7 mouse cellular contexts compared by ENCODE assay signal in the genomic region with DNA sequence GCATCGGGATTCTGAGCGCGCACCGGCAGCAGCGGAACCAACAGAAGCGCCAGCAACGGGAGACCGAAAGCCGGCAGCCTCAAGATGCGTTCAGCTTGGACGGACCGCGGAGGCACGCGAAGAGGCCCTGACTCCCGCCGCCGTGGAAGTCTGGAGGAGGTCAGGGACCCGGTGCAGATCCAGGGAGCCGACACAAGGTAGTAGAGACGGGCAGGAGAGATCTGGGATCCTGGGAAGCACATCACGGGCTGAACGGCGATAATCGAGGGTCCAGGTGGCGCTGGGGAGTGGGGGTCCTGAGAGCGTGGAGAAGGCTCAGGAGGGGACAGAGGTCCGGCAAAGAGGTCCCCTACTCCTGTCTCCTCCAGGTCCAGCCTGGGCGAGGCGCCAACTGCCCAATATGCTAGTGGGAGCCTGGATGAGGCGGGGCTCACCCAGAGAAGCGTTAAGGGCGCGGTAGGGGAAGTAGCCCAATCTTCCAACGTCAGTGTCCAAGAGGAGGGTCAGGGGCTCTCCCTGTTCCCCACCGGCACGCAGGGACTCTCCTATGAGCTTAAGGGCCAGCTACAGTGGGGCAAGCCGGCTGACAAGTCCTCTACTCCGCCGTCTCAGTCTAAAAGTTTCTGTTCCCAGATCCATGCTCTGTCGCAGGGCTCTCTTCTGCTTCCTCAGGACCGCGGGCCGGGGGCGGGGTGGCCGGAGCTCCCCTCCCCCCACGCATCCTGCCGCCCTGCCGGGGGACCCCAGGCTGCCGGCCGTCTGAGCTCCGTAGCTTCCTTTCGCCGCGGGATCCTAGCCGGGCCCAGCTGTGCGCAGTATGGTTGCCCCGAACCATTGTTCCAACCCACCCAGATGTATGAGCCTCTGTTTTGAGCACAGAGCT. TPM values are rescaled to one million over a fixed set of nuclear protein-coding genes. Genes with fewer than 3 reads are reported as not detected.
DNase-seq lines count a peak whose midpoint lies in the region; ATAC-seq and TF ChIP-seq lines count a peak whose summit lies in the region.

Gene Mmp25, minus strand, starts transcription at position 665 of the 883 bp plus-strand sequence.

- H3K9me3 ChIP-seq in forebrain, embryonic 14.5 days (replicated peaks; ENCODE audit: control insufficient read depth, low read length): no peaks in the 10 kb centered on the region
- no peaks in the 10 kb centered on the region for H3K9me3 ChIP-seq in limb, embryonic 12.5 days
- H3K9me3 ChIP-seq in neural tube, embryonic 14.5 days (ENCODE audit: control insufficient read depth, low read length): no peaks in the 10 kb centered on the region

- ATAC-seq in forebrain, embryonic 14.5 days: 0 out of 2 replicates have a peak, but pooled peaks have one; percentile 15
- no peak; the same call in 1 of the 2 replicates for ATAC-seq in limb, embryonic 12.5 days (ENCODE audit: insufficient number of reproducible peaks, insufficient read depth, low FRiP score, low TSS enrichment, low read depth)
- ATAC-seq in neural tube, embryonic 14.5 days (ENCODE audit: low read depth): peak; percentile 28; the same call in 1 of the 2 replicates

- H3K27ac ChIP-seq in testis, adult 2 months (ENCODE audit: control insufficient read depth, insufficient read depth, low read depth, low read length): no peak within 1 kb of the TSS
- H3K27ac ChIP-seq in forebrain, embryonic 14.5 days (ENCODE audit: low read depth, low read length): no peak within 1 kb of the TSS
- no peak within 1 kb of the TSS for H3K27ac ChIP-seq in limb, embryonic 12.5 days
- H3K27ac ChIP-seq in neural tube, embryonic 14.5 days (ENCODE audit: low read depth, low read length): no peak within 1 kb of the TSS

- DNase-seq in testis, postnatal 14 days (ENCODE audit: low spot score): no peak
- DNase-seq in forebrain, embryonic 14.5 days (ENCODE audit: low spot score): peak; percentile 13
- no peak for DNase-seq in left cerebral cortex, postnatal 36 days (ENCODE audit: low spot score in 2 of 2)
- no peak for DNase-seq in left cerebral cortex, adult 18-20 months (ENCODE audit: low spot score in 2 of 2)

- H3K9ac ChIP-seq in forebrain, embryonic 14.5 days (ENCODE audit: low read length): peak within 1 kb of the TSS; percentile 48
- H3K9ac ChIP-seq in limb, embryonic 12.5 days (replicated peaks): peak within 1 kb of the TSS; percentile 64
- H3K9ac ChIP-seq in neural tube, embryonic 14.5 days (replicated peaks; ENCODE audit: low read depth, low read length): peak within 1 kb of the TSS; percentile 28

- intact Hi-C loops in left cerebral cortex, postnatal 36 days (cut with DNase I): no loop called here

- peak within 1 kb of the TSS; percentile 32 for H3K4me3 ChIP-seq in testis, adult 2 months (ENCODE audit: control insufficient read depth, low read depth, low read length)
- H3K4me3 ChIP-seq in forebrain, embryonic 14.5 days (ENCODE audit: low read depth, low read length): peak within 1 kb of the TSS; percentile 30
- H3K4me3 ChIP-seq in limb, embryonic 12.5 days (replicated peaks): peak within 1 kb of the TSS; percentile 50
- H3K4me3 ChIP-seq in neural tube, embryonic 14.5 days (ENCODE audit: low read depth, low read length): peak within 1 kb of the TSS; percentile 32

- H3K36me3 ChIP-seq in testis, adult 2 months (ENCODE audit: control insufficient read depth, insufficient read depth, low read length): no peaks in the 10 kb centered on the region
- no peaks in the 10 kb centered on the region for H3K36me3 ChIP-seq in forebrain, embryonic 14.5 days (ENCODE audit: control insufficient read depth, insufficient read depth, low read length)
- H3K36me3 ChIP-seq in limb, embryonic 12.5 days: no peaks in the 10 kb centered on the region
- H3K36me3 ChIP-seq in neural tube, embryonic 14.5 days (ENCODE audit: control insufficient read depth, insufficient read depth, low read length): no peaks in the 10 kb centered on the region

- no peak for TF ChIP-seq POLR2A in testis, adult 2 months (IDR thresholded peaks at IDR 0.05; ENCODE audit: control insufficient read depth, low read depth, low read length)

- H3K4me2 ChIP-seq in forebrain, embryonic 14.5 days (ENCODE audit: low read length): peak within 1 kb of the TSS; percentile 58
- peak within 1 kb of the TSS; percentile 87 for H3K4me2 ChIP-seq in limb, embryonic 12.5 days
- peak within 1 kb of the TSS; percentile 70 for H3K4me2 ChIP-seq in neural tube, embryonic 14.5 days (ENCODE audit: low read depth, low read length)

- H3K4me1 ChIP-seq in testis, adult 2 months (ENCODE audit: control insufficient read depth, insufficient read depth, low read length): peaks cover 14% of the 10 kb centered on the region
- peaks cover 6% of the 10 kb centered on the region; the same call in 1 of the 2 replicates for H3K4me1 ChIP-seq in forebrain, embryonic 14.5 days (ENCODE audit: control insufficient read depth, insufficient read depth, low read length)
- peaks cover 7% of the 10 kb centered on the region for H3K4me1 ChIP-seq in limb, embryonic 12.5 days (replicated peaks)
- peaks cover 8% of the 10 kb centered on the region for H3K4me1 ChIP-seq in neural tube, embryonic 14.5 days (ENCODE audit: control insufficient read depth, insufficient read depth, low read length)

- 1% methylated on average over 58 of the region's 58 CpGs for WGBS in forebrain, embryonic 14.5 days
- WGBS in limb, embryonic 12.5 days: under 1% methylated on average over 56 of the region's 58 CpGs
- WGBS in neural tube, embryonic 14.5 days: under 1% methylated on average over 58 of the region's 58 CpGs

- no peak for TF ChIP-seq CTCF in testis, adult 2 months (IDR thresholded peaks at IDR 0.05; ENCODE audit: control insufficient read depth, insufficient read depth, insufficient replicate concordance, low read depth, low read length)

- peaks cover 3% of the 10 kb centered on the region; the same call in 1 of the 2 replicates for H3K27me3 ChIP-seq in testis, adult 2 months (ENCODE audit: control insufficient read depth, insufficient read depth, low read length)
- H3K27me3 ChIP-seq in forebrain, embryonic 14.5 days (replicated peaks; ENCODE audit: control insufficient read depth, insufficient read depth, low read length): peaks cover 16% of the 10 kb centered on the region
- peaks cover 36% of the 10 kb centered on the region for H3K27me3 ChIP-seq in limb, embryonic 12.5 days
- peaks cover 15% of the 10 kb centered on the region for H3K27me3 ChIP-seq in neural tube, embryonic 14.5 days (ENCODE audit: control insufficient read depth, insufficient read depth, low read length)

RNA-seq across cellular contexts. Expression of gene Mmp25, which starts in this region (rescaled TPM):
- 0.35 and 0.36 TPM in 2 replicates for polyA plus RNA-seq in testis, adult 2 months (2012; rRNA removed)
- 0.62 and 0.90 TPM in 2 replicates for polyA plus RNA-seq in forebrain, embryonic 14.5 days (2014; fragmentation: Nextera tagmentation; extraction: Ambion mirVana)
- 0.92 and 0.99 TPM in 2 replicates for polyA plus RNA-seq in limb, embryonic 12.5 days (2016; fragmentation: Nextera tagmentation; extraction: Ambion mirVana)
- polyA plus RNA-seq in neural tube, embryonic 14.5 days (2014; fragmentation: Nextera tagmentation; extraction: Ambion mirVana): 0.80 and 2.3 TPM in 2 replicates
- total RNA-seq in left cerebral cortex, postnatal 36 days (2021): under 1 TPM; 0.12 to 0.16 TPM
- total RNA-seq in left cerebral cortex, adult 18-20 months (2021): under 1 TPM; 0.14 TPM

Comparison
In these comparisons a context has a peak if more than half of its experiments do, and no peak if none do; other contexts are left out.
1. Peak in DNase-seq, ATAC-seq, H3K4me3 ChIP-seq, H3K9ac ChIP-seq and H3K4me2 ChIP-seq in forebrain, embryonic 14.5 days; RNA of the gene not detected or under 1 TPM.